Mouse (Mus musculus): ENCODE results near the gene Sez6l.

GRCm38 (mm10) chr5:112481946-112482410, 95.0 kb downstream of the Sez6l start:
- TF ChIP-seq CTCF (conservative IDR thresholded peaks at IDR 0.05 in 1 of 2, IDR thresholded peaks at IDR 0.05 in 1 of 2; ENCODE audit: low read depth in 2 of 2, low read length in 2 of 2) (no peak), GABPA (IDR thresholded peaks at IDR 0.05; ENCODE audit: insufficient replicate concordance, low read depth, low read length) (no peak), ZKSCAN1 (IDR thresholded peaks at IDR 0.05; ENCODE audit: borderline replicate concordance, low read depth, low read length) (no peak), USF1 (IDR thresholded peaks at IDR 0.05; ENCODE audit: low read depth, low read length) (no peak), ZNF384 (IDR thresholded peaks at IDR 0.05; ENCODE audit: low read depth, low read length) (no peak), MAZ (IDR thresholded peaks at IDR 0.05; ENCODE audit: low read depth, low read length) (no peak)
